Mouse (Mus musculus): ENCODE results near the gene Aifm2. TPM values are rescaled to one million over a fixed set of nuclear protein-coding genes. Genes with fewer than 3 reads are reported as not detected.

Gene Aifm2
- polyA plus RNA-seq, 1 experiment from 2014 or later: 20.6 TPM

- no peaks in the 10 kb centered on the region for H3K27me3 ChIP-seq (replicated peaks)
- peak within 1 kb of the TSS; percentile 50; the same call in 1 of the 2 replicates for H3K27ac ChIP-seq (replicated peaks)
- peak within 1 kb of the TSS; percentile 100 for H3K4me2 ChIP-seq
- ATAC-seq (ENCODE audit: extremely low read depth, insufficient number of reproducible peaks, low FRiP score, low TSS enrichment): peak; percentile 86
- under 1% methylated on average over 42 of the region's 42 CpGs for WGBS
- peaks cover 62% of the 10 kb centered on the region for H3K36me3 ChIP-seq
- H3K9me3 ChIP-seq: no peaks in the 10 kb centered on the region
- peak within 1 kb of the TSS; percentile 88 for H3K9ac ChIP-seq
- peak within 1 kb of the TSS; percentile 98 for H3K4me3 ChIP-seq
- H3K4me1 ChIP-seq: peaks cover 17% of the 10 kb centered on the region
These were observed 20.0 kb upstream of the Aifm2 start, which contains the start of gene Tysnd1 for GRCm38 (mm10) chr10:61694870-61695670. Gene Tysnd1, plus strand, starts transcription at chr10:61695514.

- peak; percentile 15; the same call in 1 of the 2 replicates for ATAC-seq (ENCODE audit: extremely low read depth, insufficient number of reproducible peaks, low FRiP score, low TSS enrichment)
- peaks cover 17% of the 10 kb centered on the region for H3K4me1 ChIP-seq
- peaks cover 56% of the 10 kb centered on the region for H3K36me3 ChIP-seq
- H3K4me2 ChIP-seq: peak overlapping the region; percentile 100
- no peaks in the 10 kb centered on the region for H3K27me3 ChIP-seq (replicated peaks)
- no peaks in the 10 kb centered on the region for H3K9me3 ChIP-seq
- WGBS: under 1% methylated on average over 103 of the region's 111 CpGs
- H3K4me3 ChIP-seq: peak overlapping the region; percentile 98
- H3K9ac ChIP-seq: peak overlapping the region; percentile 88
- H3K27ac ChIP-seq (replicated peaks): peak overlapping the region; percentile 50; the same call in 1 of the 2 replicates
These were observed 19.1 kb upstream of the Aifm2 start for GRCm38 (mm10) chr10:61695703-61696559.

- Histone ChIP-seq H3K9ac (peak overlapping the region; percentile 88), H3K36me3 (peaks cover 56% of the 10 kb centered on the region), H3K9me3 (no peaks in the 10 kb centered on the region), H3K27me3 (replicated peaks) (no peaks in the 10 kb centered on the region), H3K4me2 (peak overlapping the region; percentile 100), H3K4me1 (peaks cover 17% of the 10 kb centered on the region), H3K4me3 (peak overlapping the region; percentile 98), H3K27ac (replicated peaks) (no peak overlapping the region)
- WGBS: 8% methylated on average over 19 of the region's 19 CpGs
- ATAC-seq (ENCODE audit: extremely low read depth, insufficient number of reproducible peaks, low FRiP score, low TSS enrichment): no peak
These were observed 18.6 kb upstream of the Aifm2 start for GRCm38 (mm10) chr10:61696560-61696823.

GRCm38 (mm10) chr10:61697028-61697427 is 18.0 kb upstream of the Aifm2 start:
- H3K27me3 ChIP-seq (replicated peaks): no peaks in the 10 kb centered on the region
- H3K4me1 ChIP-seq: peaks cover 17% of the 10 kb centered on the region
- 88% methylated on average over 2 of the region's 2 CpGs for WGBS
- ATAC-seq (ENCODE audit: extremely low read depth, insufficient number of reproducible peaks, low FRiP score, low TSS enrichment): no peak
- no peak overlapping the region for H3K27ac ChIP-seq (replicated peaks)
- H3K9ac ChIP-seq: peak overlapping the region; percentile 88
- H3K36me3 ChIP-seq: peaks cover 56% of the 10 kb centered on the region
- H3K9me3 ChIP-seq: no peaks in the 10 kb centered on the region
- peak overlapping the region; percentile 100 for H3K4me2 ChIP-seq
- peak overlapping the region; percentile 98 for H3K4me3 ChIP-seq

- no peak overlapping the region for H3K9ac ChIP-seq
- peaks cover 4% of the 10 kb centered on the region; the same call in 1 of the 2 replicates for H3K4me1 ChIP-seq
- 73% methylated on average over 4 of the region's 4 CpGs for WGBS
- no peak overlapping the region for H3K27ac ChIP-seq (replicated peaks)
- no peak for ATAC-seq (ENCODE audit: extremely low read depth, insufficient number of reproducible peaks, low FRiP score, low TSS enrichment)
- no peaks in the 10 kb centered on the region for H3K9me3 ChIP-seq
- H3K4me3 ChIP-seq: no peak overlapping the region
- peaks cover 42% of the 10 kb centered on the region for H3K36me3 ChIP-seq
- no peaks in the 10 kb centered on the region for H3K27me3 ChIP-seq (replicated peaks)
- no peak overlapping the region for H3K4me2 ChIP-seq
These were observed 10.4 kb upstream of the Aifm2 start for GRCm38 (mm10) chr10:61704663-61705062.

- ATAC-seq (ENCODE audit: extremely low read depth, insufficient number of reproducible peaks, low FRiP score, low TSS enrichment): no peak
- H3K27me3 ChIP-seq (replicated peaks): peaks cover 7% of the 10 kb centered on the region; the same call in 1 of the 2 replicates
- no peak overlapping the region for H3K27ac ChIP-seq (replicated peaks)
- H3K4me1 ChIP-seq: peaks cover 4% of the 10 kb centered on the region; the same call in 1 of the 2 replicates
- peaks cover 31% of the 10 kb centered on the region for H3K36me3 ChIP-seq
- H3K9me3 ChIP-seq: no peaks in the 10 kb centered on the region
- no peak overlapping the region for H3K4me2 ChIP-seq
- no peak overlapping the region for H3K4me3 ChIP-seq
- WGBS: 60% methylated on average over 6 of the region's 6 CpGs
- no peak overlapping the region for H3K9ac ChIP-seq
These were observed 8.4 kb upstream of the Aifm2 start for GRCm38 (mm10) chr10:61706412-61707375.

- no peak overlapping the region for H3K4me2 ChIP-seq
- H3K4me3 ChIP-seq: no peak overlapping the region
- H3K27me3 ChIP-seq (replicated peaks): peaks cover 7% of the 10 kb centered on the region; the same call in 1 of the 2 replicates
- no peak for ATAC-seq (ENCODE audit: extremely low read depth, insufficient number of reproducible peaks, low FRiP score, low TSS enrichment)
- H3K9ac ChIP-seq: no peak overlapping the region
- H3K9me3 ChIP-seq: no peaks in the 10 kb centered on the region
- no peaks in the 10 kb centered on the region for H3K36me3 ChIP-seq
- peaks cover 16% of the 10 kb centered on the region for H3K4me1 ChIP-seq
- WGBS: 73% methylated on average over 3 of the region's 3 CpGs
- H3K27ac ChIP-seq (replicated peaks): no peak overlapping the region
These were observed 1.5 kb upstream of the Aifm2 start for GRCm38 (mm10) chr10:61713601-61714000.

- Histone ChIP-seq H3K4me3 (no peak overlapping the region), H3K4me2 (no peak overlapping the region), H3K9me3 (no peaks in the 10 kb centered on the region), H3K27ac (replicated peaks) (no peak overlapping the region), H3K9ac (no peak overlapping the region), H3K27me3 (replicated peaks) (peaks cover 7% of the 10 kb centered on the region; the same call in 1 of the 2 replicates), H3K4me1 (peaks cover 16% of the 10 kb centered on the region), H3K36me3 (no peaks in the 10 kb centered on the region)
- 88% methylated on average over 4 of the region's 4 CpGs for WGBS
- no peak for ATAC-seq (ENCODE audit: extremely low read depth, insufficient number of reproducible peaks, low FRiP score, low TSS enrichment)
These were observed 917 bp upstream of the Aifm2 start for GRCm38 (mm10) chr10:61714146-61714545.

GRCm38 (mm10) chr10:61715462-61715837 is 387 bp downstream of the Aifm2 start:
- WGBS: 1% methylated on average over 11 of the region's 11 CpGs
- H3K4me2 ChIP-seq: peak overlapping the region; percentile 91
- peak overlapping the region; percentile 32; the same call in 1 of the 2 replicates for H3K27ac ChIP-seq (replicated peaks)
- H3K27me3 ChIP-seq (replicated peaks): peaks cover 6% of the 10 kb centered on the region; the same call in 1 of the 2 replicates
- H3K9me3 ChIP-seq: no peaks in the 10 kb centered on the region
- no peaks in the 10 kb centered on the region for H3K36me3 ChIP-seq
- no peak; the same call in 1 of the 2 replicates for ATAC-seq (ENCODE audit: extremely low read depth, insufficient number of reproducible peaks, low FRiP score, low TSS enrichment)
- peaks cover 16% of the 10 kb centered on the region for H3K4me1 ChIP-seq
- peak overlapping the region; percentile 86 for H3K9ac ChIP-seq
- H3K4me3 ChIP-seq: peak overlapping the region; percentile 73

- peak overlapping the region; percentile 32; the same call in 1 of the 2 replicates for H3K27ac ChIP-seq (replicated peaks)
- peak overlapping the region; percentile 73 for H3K4me3 ChIP-seq
- H3K36me3 ChIP-seq: no peaks in the 10 kb centered on the region
- H3K4me1 ChIP-seq: peaks cover 16% of the 10 kb centered on the region
- peak overlapping the region; percentile 91 for H3K4me2 ChIP-seq
- ATAC-seq (ENCODE audit: extremely low read depth, insufficient number of reproducible peaks, low FRiP score, low TSS enrichment): no peak
- no peaks in the 10 kb centered on the region for H3K27me3 ChIP-seq (replicated peaks)
- no peaks in the 10 kb centered on the region for H3K9me3 ChIP-seq
- H3K9ac ChIP-seq: peak overlapping the region; percentile 86
- 62% methylated on average over 7 of the region's 7 CpGs for WGBS
These were observed 1.2 kb downstream of the Aifm2 start for GRCm38 (mm10) chr10:61715996-61716864.
